Mouse (Mus musculus): ENCODE data around the gene Fto. TPM values are rescaled to one million over a fixed set of nuclear protein-coding genes. Genes with fewer than 3 reads are reported as not detected.

Fto gene
- polyA plus RNA-seq, 2 experiments: 10.0 to 15.6 TPM

DNA sequence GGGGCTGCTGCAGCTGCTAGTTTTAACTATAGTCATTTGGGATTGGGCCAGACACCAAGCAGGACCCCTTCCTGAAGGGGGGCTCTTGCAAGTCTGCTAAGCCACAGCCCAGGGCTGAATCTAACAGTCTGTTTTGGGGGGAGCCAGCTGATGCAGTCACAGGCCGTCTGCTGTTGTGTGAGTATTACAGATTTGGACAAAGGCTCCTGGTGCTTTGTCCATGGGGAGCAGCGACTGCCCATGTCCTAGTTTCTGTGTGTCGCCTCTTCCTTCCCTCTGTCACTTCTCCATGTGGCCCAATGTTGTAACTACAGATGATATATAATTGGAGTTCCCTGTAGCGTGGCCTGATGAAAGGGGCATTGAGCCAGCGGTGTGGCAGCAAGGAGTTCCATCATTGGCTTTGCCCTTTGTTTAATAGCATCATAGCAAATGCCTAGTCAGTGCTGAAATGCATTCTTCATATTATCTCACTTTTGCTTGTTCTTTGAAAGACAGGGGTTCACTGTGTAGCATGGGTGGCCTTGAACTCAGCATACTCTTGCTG is 243.8 kb downstream of the Fto start:
- no peak for ATAC-seq (ENCODE audit: insufficient read depth)
- no peak for DNase-seq (ENCODE audit: low read depth in 3 of 3, low spot score in 3 of 3)
- Histone ChIP-seq H3K9ac (replicated peaks) (no peak overlapping the region), H3K4me1 (replicated peaks; ENCODE audit: control insufficient read depth in 2 of 2, insufficient read depth in 2 of 2, low read length in 1 of 2) (no peaks in the 10 kb centered on the region), H3K9me3 (ENCODE audit: control insufficient read depth, low read length) (no peaks in the 10 kb centered on the region), H3K4me3 (ENCODE audit: insufficient read depth in 1 of 2, low read depth in 2 of 2, low read length in 2 of 2) (no peak overlapping the region), H3K27ac (no peak overlapping the region), H3K27me3 (ENCODE audit: control insufficient read depth, insufficient read depth, low read length) (no peaks in the 10 kb centered on the region), H3K4me2 (ENCODE audit: low read depth) (no peak overlapping the region), H3K36me3 (replicated peaks; ENCODE audit: control insufficient read depth, insufficient read depth, low read depth) (no peaks in the 10 kb centered on the region)
- TF ChIP-seq CTCF (IDR thresholded peaks at IDR 0.05; ENCODE audit: low read depth): no peak
- TF ChIP-seq EP300 (IDR thresholded peaks at IDR 0.05; ENCODE audit: low read depth): no peak
- WGBS (ENCODE audit: insufficient replicate concordance): 66% methylated on average over 5 of the region's 5 CpGs

DNA sequence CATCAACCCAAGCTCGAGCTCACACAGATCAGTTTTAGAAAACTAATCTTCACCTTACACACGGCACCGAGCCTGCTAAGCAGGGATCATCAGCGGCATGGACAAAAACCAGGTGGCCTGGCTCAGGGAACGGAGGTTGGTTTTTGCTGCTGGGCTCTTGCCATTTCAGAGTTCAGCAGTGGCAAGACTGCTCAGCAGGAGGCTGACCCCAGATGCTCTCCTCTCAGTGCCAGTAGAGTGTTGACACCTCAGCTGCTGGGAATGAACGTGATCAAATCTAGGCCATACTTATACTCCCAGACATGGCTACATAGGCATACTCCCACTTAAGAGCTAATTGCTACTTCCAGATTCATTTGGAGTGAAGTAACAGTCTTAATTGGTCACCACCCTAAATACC is 245.1 kb downstream of the Fto start:
- no peak for ATAC-seq (ENCODE audit: insufficient read depth)
- H3K9me3 ChIP-seq (ENCODE audit: control insufficient read depth, low read length): no peaks in the 10 kb centered on the region
- H3K27ac ChIP-seq: no peak overlapping the region
- no peaks in the 10 kb centered on the region for H3K36me3 ChIP-seq (replicated peaks; ENCODE audit: control insufficient read depth, insufficient read depth, low read depth)
- H3K4me3 ChIP-seq (ENCODE audit: insufficient read depth in 1 of 2, low read depth in 2 of 2, low read length in 2 of 2): no peak overlapping the region
- no peak overlapping the region for H3K4me2 ChIP-seq (ENCODE audit: low read depth)
- TF ChIP-seq EP300 (IDR thresholded peaks at IDR 0.05; ENCODE audit: low read depth): no peak
- no peak for TF ChIP-seq CTCF (IDR thresholded peaks at IDR 0.05; ENCODE audit: low read depth)
- peaks cover 0 to 2% of the 10 kb centered on the region in 2 experiments; a peak in 1 of 4 replicates for H3K4me1 ChIP-seq (replicated peaks; ENCODE audit: control insufficient read depth in 2 of 2, insufficient read depth in 2 of 2, low read length in 1 of 2)
- no peak for DNase-seq (ENCODE audit: low read depth in 3 of 3, low spot score in 3 of 3)
- no peaks in the 10 kb centered on the region for H3K27me3 ChIP-seq (ENCODE audit: control insufficient read depth, insufficient read depth, low read length)
- no peak overlapping the region for H3K9ac ChIP-seq (replicated peaks)
- 80% methylated on average over 6 of the region's 6 CpGs for WGBS (ENCODE audit: insufficient replicate concordance)

DNA sequence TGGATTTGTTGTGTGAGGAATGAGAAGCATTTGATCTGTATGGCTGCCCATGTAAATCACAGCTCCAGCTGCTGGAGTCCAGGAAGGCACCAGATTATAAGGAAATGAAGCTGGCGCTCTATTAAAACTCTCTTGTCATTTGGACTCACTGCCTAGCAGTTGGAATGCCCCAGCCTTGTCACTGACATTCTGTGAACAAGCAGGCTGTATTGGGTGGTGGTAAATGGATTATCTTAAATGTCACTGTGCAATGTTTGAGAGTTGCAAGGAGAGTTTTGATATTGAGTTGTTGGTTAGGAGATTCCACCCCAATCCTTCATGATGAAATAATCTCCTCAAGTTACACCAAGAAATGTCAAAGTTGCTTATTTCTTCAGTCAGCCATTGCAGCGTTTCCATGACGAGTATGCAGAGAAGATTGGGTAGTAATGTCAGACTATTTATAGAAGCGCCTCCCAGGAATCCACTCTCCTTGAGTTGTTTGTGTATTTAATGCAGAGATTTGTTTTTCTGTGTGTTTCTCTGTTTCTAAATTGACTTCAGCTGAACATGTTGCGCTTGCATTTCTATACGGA is 246.8 kb downstream of the Fto start:
- Histone ChIP-seq H3K27me3 (ENCODE audit: control insufficient read depth, insufficient read depth, low read length) (no peaks in the 10 kb centered on the region), H3K36me3 (replicated peaks; ENCODE audit: control insufficient read depth, insufficient read depth, low read depth) (no peaks in the 10 kb centered on the region), H3K4me2 (ENCODE audit: low read depth) (no peak overlapping the region), H3K27ac (no peak overlapping the region), H3K9me3 (ENCODE audit: control insufficient read depth, low read length) (no peaks in the 10 kb centered on the region), H3K4me3 (ENCODE audit: insufficient read depth in 1 of 2, low read depth in 2 of 2, low read length in 2 of 2) (no peak overlapping the region), H3K9ac (replicated peaks) (no peak overlapping the region), H3K4me1 (replicated peaks; ENCODE audit: control insufficient read depth in 2 of 2, insufficient read depth in 2 of 2, low read length in 1 of 2) (peaks cover 0 to 2% of the 10 kb centered on the region in 2 experiments; a peak in 2 of 4 replicates)
- no peak for TF ChIP-seq CTCF (IDR thresholded peaks at IDR 0.05; ENCODE audit: low read depth)
- TF ChIP-seq EP300 (IDR thresholded peaks at IDR 0.05; ENCODE audit: low read depth): no peak
- DNase-seq (ENCODE audit: low read depth in 3 of 3, low spot score in 3 of 3) (no peak), ATAC-seq (ENCODE audit: insufficient read depth) (no peak)
- 74% methylated on average over 6 of the region's 6 CpGs for WGBS (ENCODE audit: insufficient replicate concordance)

DNA sequence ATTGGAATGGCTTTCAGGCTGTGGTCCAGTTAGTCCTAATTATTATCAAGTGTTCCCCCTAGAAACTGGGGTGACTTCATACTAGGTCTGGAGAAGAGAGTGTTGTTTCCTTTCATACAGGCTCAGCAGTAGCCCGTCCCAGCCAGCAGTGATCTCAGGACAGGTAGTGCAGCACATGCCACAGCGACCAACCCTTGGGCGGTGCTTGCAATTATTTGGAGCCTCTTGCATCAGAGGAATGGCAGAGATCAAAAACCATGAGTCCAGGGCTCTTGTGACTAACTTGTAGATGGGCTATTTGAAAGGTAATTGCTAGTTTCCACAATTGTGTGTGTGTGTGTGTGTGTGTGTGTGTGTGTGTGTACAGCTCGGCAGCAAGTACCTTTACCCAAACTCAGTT is 247.9 kb downstream of the Fto start:
- Histone ChIP-seq H3K4me3 (ENCODE audit: insufficient read depth in 1 of 2, low read depth in 2 of 2, low read length in 2 of 2) (no peak overlapping the region), H3K36me3 (replicated peaks; ENCODE audit: control insufficient read depth, insufficient read depth, low read depth) (no peaks in the 10 kb centered on the region), H3K9ac (replicated peaks) (no peak overlapping the region), H3K4me2 (ENCODE audit: low read depth) (no peak overlapping the region), H3K9me3 (ENCODE audit: control insufficient read depth, low read length) (no peaks in the 10 kb centered on the region), H3K4me1 (replicated peaks; ENCODE audit: control insufficient read depth in 2 of 2, insufficient read depth in 2 of 2, low read length in 1 of 2) (peaks cover 0 to 4% of the 10 kb centered on the region in 2 experiments; a peak in 2 of 4 replicates), H3K27ac (no peak overlapping the region), H3K27me3 (ENCODE audit: control insufficient read depth, insufficient read depth, low read length) (no peaks in the 10 kb centered on the region)
- ATAC-seq (ENCODE audit: insufficient read depth): no peak
- 80% methylated on average over 4 of the region's 4 CpGs for WGBS (ENCODE audit: insufficient replicate concordance)
- no peak for DNase-seq (ENCODE audit: low read depth in 3 of 3, low spot score in 3 of 3)
- TF ChIP-seq CTCF (IDR thresholded peaks at IDR 0.05; ENCODE audit: low read depth) (no peak), EP300 (IDR thresholded peaks at IDR 0.05; ENCODE audit: low read depth) (no peak)

DNA sequence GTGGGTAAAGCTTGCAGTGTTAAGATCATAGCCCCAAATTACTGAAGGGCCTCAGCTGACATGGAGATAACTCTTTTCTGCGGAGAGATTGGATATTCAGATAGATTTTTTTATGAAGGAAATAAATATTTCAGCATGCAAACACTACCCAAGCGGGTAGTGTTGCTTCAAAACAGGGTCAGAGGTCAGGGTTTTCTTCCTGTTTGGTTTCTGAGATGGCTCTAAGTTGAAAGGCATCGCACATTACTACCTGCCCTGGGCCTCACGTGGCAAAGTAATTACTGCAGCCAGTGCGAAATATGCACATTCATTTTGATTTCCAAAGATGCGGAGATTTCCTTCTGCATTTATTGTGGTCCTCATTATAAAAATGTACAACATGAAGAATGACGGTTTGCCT is 249.3 kb downstream of the Fto start:
- no peak overlapping the region for H3K9ac ChIP-seq (replicated peaks)
- no peak overlapping the region for H3K4me2 ChIP-seq (ENCODE audit: low read depth)
- TF ChIP-seq EP300 (IDR thresholded peaks at IDR 0.05; ENCODE audit: low read depth) (no peak), CTCF (IDR thresholded peaks at IDR 0.05; ENCODE audit: low read depth) (no peak)
- H3K36me3 ChIP-seq (replicated peaks; ENCODE audit: control insufficient read depth, insufficient read depth, low read depth): no peaks in the 10 kb centered on the region
- ATAC-seq (ENCODE audit: insufficient read depth) (no peak), DNase-seq (ENCODE audit: low read depth in 3 of 3, low spot score in 3 of 3) (no peak)
- 50% methylated on average over 7 of the region's 7 CpGs for WGBS (ENCODE audit: insufficient replicate concordance)
- H3K27ac ChIP-seq: no peak overlapping the region
- no peaks in the 10 kb centered on the region for H3K27me3 ChIP-seq (ENCODE audit: control insufficient read depth, insufficient read depth, low read length)
- no peak overlapping the region for H3K4me3 ChIP-seq (ENCODE audit: insufficient read depth in 1 of 2, low read depth in 2 of 2, low read length in 2 of 2)
- H3K4me1 ChIP-seq (replicated peaks; ENCODE audit: control insufficient read depth in 2 of 2, insufficient read depth in 2 of 2, low read length in 1 of 2): peaks cover 0 to 4% of the 10 kb centered on the region in 2 experiments; a peak in 2 of 4 replicates
- H3K9me3 ChIP-seq (ENCODE audit: control insufficient read depth, low read length): no peaks in the 10 kb centered on the region

All from liver, embryonic 14.5 days (tissue).